8 mouse cellular contexts compared by ENCODE assay signal in the genomic region with DNA sequence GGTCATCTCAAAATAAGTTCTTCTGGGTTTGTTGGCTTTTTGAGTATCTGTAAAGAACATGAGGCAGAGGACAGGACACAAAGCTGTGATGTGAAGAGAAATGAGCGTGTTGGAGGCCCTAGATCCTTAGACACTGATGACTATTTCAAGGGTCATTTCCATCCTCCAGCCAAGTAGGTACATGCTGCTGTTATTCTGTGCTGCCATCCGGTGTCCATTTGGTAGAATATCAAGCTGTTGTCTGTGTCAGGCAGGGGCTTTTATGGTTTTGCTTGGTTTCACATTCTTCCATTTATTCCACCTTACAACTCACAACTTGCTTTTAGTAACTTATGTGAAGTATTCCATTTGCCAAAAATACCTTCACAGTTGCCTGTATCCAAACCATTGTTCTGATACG.
DNase-seq lines count a peak whose midpoint lies in the region; ATAC-seq and TF ChIP-seq lines count a peak whose summit lies in the region.

No protein-coding gene starts in this region.

- H3K9ac ChIP-seq in intestine, embryonic 16.5 days (ENCODE audit: low read depth, low read length) = no peak overlapping the region

- no peaks in the 10 kb centered on the region for H3K27me3 ChIP-seq in cerebellum, adult 2 months (ENCODE audit: control insufficient read depth, insufficient read depth, low read length)
- no peaks in the 10 kb centered on the region for H3K27me3 ChIP-seq in intestine, embryonic 16.5 days (replicated peaks; ENCODE audit: control insufficient read depth, insufficient read depth, low read length)

- H3K4me1 ChIP-seq in cerebellum, adult 2 months (ENCODE audit: control insufficient read depth, insufficient read depth, low read length) = no peaks in the 10 kb centered on the region
- H3K4me1 ChIP-seq in intestine, embryonic 16.5 days (ENCODE audit: control insufficient read depth, insufficient read depth, low read length) = no peaks in the 10 kb centered on the region

- WGBS in cerebellum, adult 2 months = 52% methylated on average over 3 of the region's 3 CpGs
- 56% methylated on average over 3 of the region's 3 CpGs for WGBS in intestine, embryonic 16.5 days

- peak; percentile 29; the same call in 1 of the 2 replicates for TF ChIP-seq CTCF in cerebellum, adult 2 months (IDR thresholded peaks at IDR 0.05; ENCODE audit: borderline replicate concordance, insufficient read depth, low read depth, low read length)

- no peak for TF ChIP-seq POLR2A in cerebellum, adult 2 months (IDR thresholded peaks at IDR 0.05; ENCODE audit: borderline replicate concordance, insufficient read depth, low read length)

- no peak overlapping the region for H3K4me3 ChIP-seq in cerebellum, adult 2 months (replicated peaks; ENCODE audit: insufficient read depth, low read depth, low read length)
- H3K4me3 ChIP-seq in intestine, embryonic 16.5 days (ENCODE audit: low read length) = no peak overlapping the region

- no peak overlapping the region for H3K4me2 ChIP-seq in intestine, embryonic 16.5 days (ENCODE audit: low read depth, low read length)

- H3K9me3 ChIP-seq in intestine, embryonic 16.5 days (ENCODE audit: control insufficient read depth, low read length) = no peaks in the 10 kb centered on the region

- no peak overlapping the region for H3K27ac ChIP-seq in cerebellum, adult 2 months (ENCODE audit: insufficient read depth, low read length)
- H3K27ac ChIP-seq in intestine, embryonic 16.5 days (ENCODE audit: low read length) = no peak overlapping the region

- no peaks in the 10 kb centered on the region for H3K36me3 ChIP-seq in intestine, embryonic 16.5 days (ENCODE audit: control insufficient read depth, insufficient read depth, low read length)

- ATAC-seq in granulocyte monocyte progenitor cell, adult 5-6 weeks (replicated peaks; ENCODE audit: poor library complexity, severe bottlenecking) = peak; percentile 50; the same call in 1 of the 2 replicates
- no peak for ATAC-seq in intestine, embryonic 16.5 days

- DNase-seq in cerebellum, adult 2 months = no peak
- DNase-seq in cerebellum, adult 9-10 months = no peak
- DNase-seq in left cerebral cortex, adult 18-20 months (ENCODE audit: low spot score in 2 of 2) = peak; percentile 10 to 21
- no peak for DNase-seq in left cerebral cortex, adult 11 months (ENCODE audit: low spot score)
- DNase-seq in MN1 (ENCODE audit: low spot score) = peak; percentile 38
- peak; percentile 1 for DNase-seq in retina, postnatal 7 days (ENCODE audit: low read depth, low spot score)

Comparison
In these comparisons a context has a peak if more than half of its experiments do, and no peak if none do; other contexts are left out.
1. DNase-seq: peak in left cerebral cortex, adult 18-20 months (2 of 2), MN1 (single experiment) and retina, postnatal 7 days (single experiment); none in cerebellum, adult 2 months (0 of 2), cerebellum, adult 9-10 months (single experiment) and left cerebral cortex, adult 11 months (single experiment).